In genomic region chr2:136139159-136140069, GRCm38 (mm10) we compare ENCODE assay signal across 8 mouse cellular contexts.
A peak's percentile ranks its signal among the peaks of the same experiment; 100 is the strongest.
DNase-seq lines count a peak whose midpoint lies in the region; ATAC-seq and TF ChIP-seq lines count a peak whose summit lies in the region.

No protein-coding gene starts in this region.

- no peaks in the 10 kb centered on the region for H3K4me1 ChIP-seq in liver, postnatal 0 days (ENCODE audit: insufficient read depth)
- no peaks in the 10 kb centered on the region for H3K4me1 ChIP-seq in liver, embryonic 11.5 days (replicated peaks; ENCODE audit: control insufficient read depth, insufficient read depth, low read length)
- no peaks in the 10 kb centered on the region for H3K4me1 ChIP-seq in hindbrain, embryonic 12.5 days
- peaks cover 14% of the 10 kb centered on the region; the same call in 1 of the 2 replicates for H3K4me1 ChIP-seq in neural tube, embryonic 13.5 days (replicated peaks)

- H3K4me2 ChIP-seq in liver, postnatal 0 days (ENCODE audit: low read depth, low read length) = no peak overlapping the region
- no peak overlapping the region for H3K4me2 ChIP-seq in liver, embryonic 11.5 days
- H3K4me2 ChIP-seq in hindbrain, embryonic 12.5 days (replicated peaks) = no peak overlapping the region
- no peak overlapping the region for H3K4me2 ChIP-seq in neural tube, embryonic 13.5 days

- no peak for ATAC-seq in liver, postnatal 0 days
- no peak for ATAC-seq in liver, embryonic 11.5 days (replicated peaks; ENCODE audit: low FRiP score)
- peak; percentile 31; the same call in 1 of the 2 replicates for ATAC-seq in hindbrain, embryonic 12.5 days (ENCODE audit: low FRiP score)
- ATAC-seq in neural tube, embryonic 13.5 days (ENCODE audit: low read depth) = peak; percentile 71
- ATAC-seq in activated CD4-positive, CD25-positive, alpha-beta regulatory T cell, adult 4 months = no peak

- no peak overlapping the region for H3K27ac ChIP-seq in liver, postnatal 0 days (ENCODE audit: low read depth)
- no peak overlapping the region for H3K27ac ChIP-seq in liver, embryonic 11.5 days (ENCODE audit: low read depth, low read length)
- H3K27ac ChIP-seq in hindbrain, embryonic 12.5 days = no peak overlapping the region; the same call in 1 of the 2 replicates
- peak overlapping the region; percentile 63; the same call in 1 of the 2 replicates for H3K27ac ChIP-seq in neural tube, embryonic 13.5 days (replicated peaks)

- peak; percentile 43 for TF ChIP-seq CTCF in liver, postnatal 0 days (IDR thresholded peaks at IDR 0.05; ENCODE audit: low read depth)

- no peak overlapping the region for H3K9ac ChIP-seq in liver, postnatal 0 days (replicated peaks)
- no peak overlapping the region for H3K9ac ChIP-seq in liver, embryonic 11.5 days (ENCODE audit: low read depth, low read length)
- no peak overlapping the region for H3K9ac ChIP-seq in hindbrain, embryonic 12.5 days
- no peak overlapping the region for H3K9ac ChIP-seq in neural tube, embryonic 13.5 days

- H3K36me3 ChIP-seq in liver, postnatal 0 days (replicated peaks; ENCODE audit: insufficient read depth, low read length) = no peaks in the 10 kb centered on the region
- no peaks in the 10 kb centered on the region for H3K36me3 ChIP-seq in liver, embryonic 11.5 days (ENCODE audit: control insufficient read depth, insufficient read depth, low read length)
- H3K36me3 ChIP-seq in hindbrain, embryonic 12.5 days = no peaks in the 10 kb centered on the region
- no peaks in the 10 kb centered on the region for H3K36me3 ChIP-seq in neural tube, embryonic 13.5 days

- WGBS in liver, postnatal 0 days (ENCODE audit: insufficient replicate concordance) = 47% methylated on average over 4 of the region's 4 CpGs
- 48% methylated on average over 4 of the region's 4 CpGs for WGBS in liver, embryonic 11.5 days
- WGBS in hindbrain, embryonic 12.5 days = 56% methylated on average over 4 of the region's 4 CpGs
- 61% methylated on average over 4 of the region's 4 CpGs for WGBS in neural tube, embryonic 13.5 days

- peak; percentile 24 for DNase-seq in liver, postnatal 0 days
- DNase-seq in liver, embryonic 11.5 days (ENCODE audit: low spot score) = no peak
- DNase-seq in adrenal gland, postnatal 14 days = peak; percentile 34
- DNase-seq in cerebellum, postnatal 14 days = peak; percentile 76 to 83
- DNase-seq in T-cell, adult 2 months (ENCODE audit: low spot score) = no peak

- no peak for TF ChIP-seq EP300 in liver, postnatal 0 days (IDR thresholded peaks at IDR 0.05; ENCODE audit: low read depth)

- H3K9me3 ChIP-seq in liver, postnatal 0 days (ENCODE audit: low read length) = no peaks in the 10 kb centered on the region
- no peaks in the 10 kb centered on the region for H3K9me3 ChIP-seq in liver, embryonic 11.5 days (ENCODE audit: control insufficient read depth, low read length)
- no peaks in the 10 kb centered on the region for H3K9me3 ChIP-seq in hindbrain, embryonic 12.5 days (replicated peaks)
- no peaks in the 10 kb centered on the region for H3K9me3 ChIP-seq in neural tube, embryonic 13.5 days

- no peak overlapping the region for H3K4me3 ChIP-seq in liver, postnatal 0 days (ENCODE audit: low read depth, low read length)
- H3K4me3 ChIP-seq in liver, embryonic 11.5 days (ENCODE audit: low read depth, low read length) = no peak overlapping the region
- H3K4me3 ChIP-seq in hindbrain, embryonic 12.5 days = no peak overlapping the region
- no peak overlapping the region for H3K4me3 ChIP-seq in neural tube, embryonic 13.5 days

- no peaks in the 10 kb centered on the region for H3K27me3 ChIP-seq in liver, postnatal 0 days (ENCODE audit: insufficient read depth, low read length)
- no peaks in the 10 kb centered on the region for H3K27me3 ChIP-seq in liver, embryonic 11.5 days (replicated peaks; ENCODE audit: control insufficient read depth, insufficient read depth, low read length)
- no peaks in the 10 kb centered on the region for H3K27me3 ChIP-seq in hindbrain, embryonic 12.5 days
- no peaks in the 10 kb centered on the region for H3K27me3 ChIP-seq in neural tube, embryonic 13.5 days

Comparison
In these comparisons a context has a peak if more than half of its experiments do, and no peak if none do; other contexts are left out.
1. DNase-seq: peak in liver, postnatal 0 days (single experiment), adrenal gland, postnatal 14 days (single experiment) and cerebellum, postnatal 14 days (2 of 2); none in liver, embryonic 11.5 days (single experiment) and T-cell, adult 2 months (single experiment).
2. ATAC-seq: peak in hindbrain, embryonic 12.5 days (single experiment) and neural tube, embryonic 13.5 days (single experiment); none in liver, postnatal 0 days (single experiment), liver, embryonic 11.5 days (single experiment) and activated CD4-positive, CD25-positive, alpha-beta regulatory T cell, adult 4 months (single experiment).